Mouse (Mus musculus) ES-Bruce4 (cell line): ENCODE data around the gene Rin1. TPM values are rescaled to one million over a fixed set of nuclear protein-coding genes. Genes with fewer than 3 reads are reported as not detected.

Experiments
- H3K27ac ChIP-seq: 2 replicates; pipeline ENCODE4 v1.5.1; 2012; ENCODE audit warnings: low read length, inconsistent platforms; ENCODE audit not compliant: insufficient read depth
- H3K27me3 ChIP-seq: 2 replicates; pipeline ENCODE4 v1.6.1; 2012; ENCODE audit warnings: mild to moderate bottlenecking, low read length, inconsistent platforms; ENCODE audit not compliant: control insufficient read depth, poor library complexity, insufficient read depth, severe bottlenecking
- H3K36me3 ChIP-seq: 2 replicates; pipeline ENCODE4 v1.6.1; 2012; ENCODE audit warnings: inconsistent platforms, mild to moderate bottlenecking, low read length, moderate library complexity; ENCODE audit not compliant: control insufficient read depth, poor library complexity, insufficient read depth, severe bottlenecking
- H3K4me1 ChIP-seq: one replicate; pipeline ENCODE4 v1.8.1; 2011; ENCODE audit warnings: low read length; ENCODE audit not compliant: control insufficient read depth, insufficient read depth
- H3K4me3 ChIP-seq: 2 replicates; pipeline ENCODE4 v1.5.1; 2011; ENCODE audit warnings: low read depth, mild to moderate bottlenecking, low read length
- H3K9ac ChIP-seq: 2 replicates; pipeline ENCODE4 v1.6.1; 2012; ENCODE audit warnings: low read depth, mild to moderate bottlenecking, inconsistent platforms; ENCODE audit not compliant: poor library complexity, severe bottlenecking
- H3K9me3 ChIP-seq: replicated peaks from 2 replicates; pipeline ENCODE4 v1.6.1; 2012; ENCODE audit warnings: mild to moderate bottlenecking, low read length, inconsistent platforms; ENCODE audit not compliant: control insufficient read depth, poor library complexity, insufficient read depth, severe bottlenecking
- CTCF ChIP-seq: IDR thresholded peaks from one replicate; pipeline ENCODE4 v1.8.1; 2011; ENCODE audit warnings: low read depth, low read length
- EP300 ChIP-seq: IDR thresholded peaks from 2 replicates; pipeline ENCODE4 v1.6.1; 2011; ENCODE audit warnings: low read depth, low read length; ENCODE audit not compliant: insufficient read depth
- POLR2A ChIP-seq: IDR thresholded peaks from one replicate; pipeline ENCODE4 v1.8.1; 2011; ENCODE audit warnings: low read length; ENCODE audit not compliant: insufficient read depth
- polyA plus RNA-seq: library from polyadenylated mRNA; stranded (reverse); fragments of >200 nt; gene quantifications from 2 replicates; pipeline ENCODE4 v1.2.4, GENCODE M21; 2011; ENCODE audit warnings: low read depth; ENCODE audit not compliant: missing spikeins, insufficient read depth, insufficient read length

Gene Rin1
- polyA plus RNA-seq, 1 experiment = 19.2 TPM

- TF ChIP-seq CTCF (peak; percentile 67), POLR2A (no peak)
- Histone ChIP-seq H3K4me1 (peaks cover 22% of the 10 kb centered on the region), H3K27me3 (no peaks in the 10 kb centered on the region), H3K9me3 (no peaks in the 10 kb centered on the region), H3K36me3 (no peaks in the 10 kb centered on the region), H3K27ac (no peak overlapping the region), H3K9ac (no peak overlapping the region), H3K4me3 (no peak overlapping the region)
Measured at GRCm38 (mm10) chr19:5056251-5056650, 6.0 kb downstream of the Rin1 start.

DNA sequence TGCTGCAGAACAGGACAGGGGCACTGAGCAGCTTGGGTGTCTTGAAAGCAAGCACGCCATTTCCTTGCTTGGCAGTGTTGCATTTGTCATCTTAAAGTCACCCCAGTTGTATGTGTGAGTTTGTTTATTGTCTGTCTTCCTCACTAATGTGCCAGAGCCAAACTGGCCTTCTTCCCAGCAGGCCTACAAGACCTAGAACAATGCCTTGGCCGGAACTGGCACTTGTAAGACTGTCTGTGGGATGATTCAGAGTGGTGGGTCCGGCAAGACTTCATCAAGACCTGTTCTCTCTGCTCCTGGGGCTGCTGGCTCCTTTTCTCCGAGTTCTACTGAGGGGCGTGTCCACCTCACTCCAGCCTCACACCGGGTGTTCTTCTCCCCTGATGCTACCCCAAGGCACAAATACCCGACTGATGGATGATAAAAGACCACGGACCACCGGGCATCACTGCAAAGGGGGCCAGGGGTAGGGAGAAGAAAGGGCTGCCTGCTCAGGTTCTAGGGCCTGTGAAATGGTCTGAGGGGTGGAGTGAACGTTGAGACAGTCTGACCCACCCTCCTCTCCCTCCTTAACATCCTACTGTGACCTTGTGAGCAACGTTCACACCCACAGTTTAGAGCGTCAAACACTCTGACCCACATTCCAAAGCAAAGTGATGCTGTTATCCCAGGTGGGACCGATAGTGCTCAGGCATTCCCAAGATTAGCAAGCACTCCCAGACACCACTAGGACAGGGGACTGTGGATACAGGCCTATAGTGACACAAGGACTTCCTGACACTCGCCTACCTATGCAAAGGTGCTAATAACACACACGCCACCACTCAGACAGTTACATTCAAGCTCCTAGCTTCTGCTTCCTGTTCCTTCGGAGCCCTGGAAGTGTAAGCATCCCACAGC, 7.8 kb downstream of the Rin1 start:
- peak overlapping the region; percentile 79 for H3K27ac ChIP-seq
- TF ChIP-seq POLR2A (no peak), CTCF (no peak), EP300 (peak; percentile 68; the same call in 1 of the 2 replicates)
- H3K36me3 ChIP-seq = no peaks in the 10 kb centered on the region
- no peaks in the 10 kb centered on the region for H3K9me3 ChIP-seq
- H3K4me1 ChIP-seq = peaks cover 31% of the 10 kb centered on the region
- H3K4me3 ChIP-seq = no peak overlapping the region
- no peak overlapping the region for H3K9ac ChIP-seq
- H3K27me3 ChIP-seq = no peaks in the 10 kb centered on the region

- H3K36me3 ChIP-seq = no peaks in the 10 kb centered on the region
- H3K9me3 ChIP-seq = no peaks in the 10 kb centered on the region
- peaks cover 28% of the 10 kb centered on the region for H3K4me1 ChIP-seq
- no peak overlapping the region for H3K9ac ChIP-seq
- H3K27me3 ChIP-seq = no peaks in the 10 kb centered on the region
- H3K4me3 ChIP-seq = no peak overlapping the region
- H3K27ac ChIP-seq = peak overlapping the region; percentile 79
- TF ChIP-seq EP300 = peak; percentile 31; the same call in 1 of the 2 replicates
- no peak for TF ChIP-seq CTCF
Measured at GRCm38 (mm10) chr19:5058801-5059771, 8.8 kb downstream of the Rin1 start.

DNA sequence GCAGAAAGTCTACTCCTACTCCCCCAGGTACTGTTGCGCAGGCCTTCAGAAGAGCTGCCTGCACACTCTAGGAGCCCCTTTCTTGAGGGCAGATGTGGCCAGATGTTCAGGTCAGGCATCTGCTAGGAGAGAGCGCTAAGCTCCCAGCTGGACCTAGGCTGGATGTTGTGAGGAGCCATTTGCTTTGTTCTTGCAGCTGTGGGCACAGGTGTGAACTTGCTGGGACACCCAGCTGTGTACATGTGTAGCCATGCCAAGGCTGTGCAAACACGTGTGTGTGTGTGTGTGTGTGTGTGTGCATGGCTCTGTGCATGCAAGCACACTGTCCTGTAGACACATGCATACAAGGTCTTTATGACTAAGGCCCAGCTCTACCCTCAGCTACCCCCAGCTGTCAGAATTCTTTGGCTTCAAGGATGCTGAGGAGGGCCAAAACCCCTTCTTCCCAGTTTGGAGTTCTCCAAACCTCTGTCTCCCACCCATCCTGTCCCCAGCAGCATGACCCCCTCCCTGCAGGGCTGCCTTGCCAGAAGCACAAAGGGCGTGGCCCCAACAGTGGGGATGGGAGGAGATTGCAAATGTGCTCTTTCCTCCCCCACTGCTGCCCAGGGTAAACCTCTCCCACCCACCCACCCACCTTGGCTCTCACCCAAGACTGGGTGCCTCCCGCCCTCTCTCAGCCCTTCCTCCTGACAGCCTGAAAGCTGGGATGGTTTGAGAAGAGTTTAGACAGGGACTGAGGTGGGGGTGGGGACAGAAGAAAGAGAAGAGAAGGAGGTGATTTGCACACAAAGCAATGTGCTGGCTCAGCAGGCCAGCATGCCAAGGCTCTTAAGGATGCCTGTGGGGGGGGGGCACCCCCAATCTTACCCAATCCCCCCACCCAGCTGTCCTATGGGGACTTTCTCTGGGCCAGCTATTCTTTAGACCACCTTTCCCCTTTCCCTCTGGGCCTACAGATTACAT, 10.4 kb downstream of the Rin1 start:
- Histone ChIP-seq H3K4me3 (no peak overlapping the region), H3K9ac (no peak overlapping the region), H3K9me3 (no peaks in the 10 kb centered on the region), H3K4me1 (peaks cover 28% of the 10 kb centered on the region), H3K27me3 (no peaks in the 10 kb centered on the region), H3K27ac (peak overlapping the region; percentile 52), H3K36me3 (no peaks in the 10 kb centered on the region)
- TF ChIP-seq EP300 (no peak), POLR2A (no peak), CTCF (no peak)

GRCm38 (mm10) chr19:5062041-5062440, 11.8 kb downstream of the Rin1 start:
- no peak for TF ChIP-seq EP300
- no peak for TF ChIP-seq CTCF
- no peak for TF ChIP-seq POLR2A
- Histone ChIP-seq H3K9ac (no peak overlapping the region), H3K27ac (no peak overlapping the region), H3K36me3 (no peaks in the 10 kb centered on the region), H3K4me1 (peaks cover 30% of the 10 kb centered on the region), H3K4me3 (no peak overlapping the region), H3K9me3 (no peaks in the 10 kb centered on the region), H3K27me3 (no peaks in the 10 kb centered on the region)
